Mouse (Mus musculus) spleen, postnatal 4 days (tissue): ENCODE results near the gene Icam2.
"Not testable (repeated sequence)": the region's sequence is repeated elsewhere in the genome, so short reads cannot be mapped to it uniquely, and the experiment has no call there.

ENCODE experiments used
- DNase-seq, 2 experiments: peaks; one replicate each; pipeline ENCODE4 v3.0.0; 2022; ENCODE audit warnings: low spot score in 2 of 2

Icam2 gene

GRCm38 (mm10) chr11:106349772-106350171 is 38.1 kb downstream of the Icam2 start:
- no peak for DNase-seq

DNA sequence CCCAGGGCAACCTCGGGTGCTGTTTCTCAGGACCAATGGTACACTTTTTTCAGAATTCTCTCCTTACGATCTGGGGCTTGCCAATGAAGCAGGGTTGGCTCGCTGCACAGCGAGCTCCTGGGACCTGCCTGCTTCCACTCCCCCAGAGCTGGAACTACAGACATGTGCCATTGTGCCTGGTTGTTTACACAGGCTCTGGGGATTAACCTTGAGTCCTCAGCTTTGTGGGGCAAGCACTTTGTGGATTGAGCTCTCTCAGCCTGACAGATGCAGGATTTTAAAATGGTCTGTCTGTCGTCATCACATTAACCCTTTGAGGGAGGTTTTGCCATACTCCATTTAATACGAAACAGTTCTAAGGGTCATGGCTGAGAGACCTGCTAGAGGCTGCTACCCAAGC is 43.0 kb downstream of the Icam2 start:
- DNase-seq: no peak

- no peak for DNase-seq
Observed at GRCm38 (mm10) chr11:106340990-106341520, 46.8 kb downstream of the Icam2 start.

GRCm38 (mm10) chr11:106339323-106339722 is 48.6 kb downstream of the Icam2 start:
- DNase-seq: not testable (repeated sequence)

- no peak for DNase-seq
Observed at GRCm38 (mm10) chr11:106338870-106339269, 49.0 kb downstream of the Icam2 start.

- DNase-seq: no peak
Observed at GRCm38 (mm10) chr11:106338029-106338428, 49.8 kb downstream of the Icam2 start.

- DNase-seq: no peak
Observed at GRCm38 (mm10) chr11:106334066-106334465, 53.8 kb downstream of the Icam2 start.

GRCm38 (mm10) chr11:106332458-106332857 is 55.4 kb downstream of the Icam2 start:
- no peak for DNase-seq

DNA sequence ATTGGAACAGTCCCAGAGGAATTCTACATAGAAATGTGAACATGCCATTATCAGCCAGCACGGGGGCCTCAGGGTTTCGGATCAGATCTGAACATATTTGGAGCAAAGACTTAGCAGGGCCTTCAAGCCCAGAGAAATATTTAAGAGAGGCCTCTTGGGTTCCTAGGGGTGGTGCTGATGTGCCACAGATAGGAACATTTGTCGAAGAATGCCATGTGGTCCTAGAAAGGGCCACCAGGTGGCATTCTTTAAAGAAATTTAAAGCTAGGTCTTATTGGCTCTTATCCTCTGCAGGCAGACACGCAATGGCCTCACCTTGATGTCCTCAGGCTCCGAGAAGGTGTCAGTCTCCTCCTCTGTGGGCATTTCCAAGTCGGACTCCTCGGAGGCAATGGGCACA is 58.2 kb downstream of the Icam2 start:
- peak in 1 of 2 experiments; percentile 53 for DNase-seq

DNA sequence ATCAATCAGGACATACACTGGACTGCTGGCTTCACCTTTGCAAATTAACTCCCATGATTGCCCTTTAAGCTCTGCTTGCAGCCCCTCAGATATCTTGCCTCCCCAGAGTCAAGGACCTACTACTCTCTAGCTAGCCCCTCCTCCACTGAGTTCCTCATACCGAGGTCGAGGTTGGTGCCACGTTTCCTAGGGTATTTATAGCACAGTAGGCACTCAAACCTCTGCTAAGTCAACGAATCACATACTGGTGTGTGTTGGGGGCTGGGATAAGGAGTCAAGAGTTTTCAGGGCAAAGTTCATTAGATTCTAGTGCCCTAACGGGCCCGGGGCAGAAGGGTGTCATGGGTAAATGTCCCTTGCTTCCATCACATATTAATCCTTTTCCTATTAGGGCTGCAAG is 58.7 kb downstream of the Icam2 start:
- no peak for DNase-seq

GRCm38 (mm10) chr11:106328521-106328920 is 59.4 kb downstream of the Icam2 start:
- DNase-seq: no peak
